Mouse (Mus musculus): Measurements from ENCODE around the gene Ipo7. TPM values are rescaled to one million over a fixed set of nuclear protein-coding genes. Genes with fewer than 3 reads are reported as not detected.
"Not testable (repeated sequence)": the region's sequence is repeated elsewhere in the genome, so short reads cannot be mapped to it uniquely, and the experiment has no call there.

The Ipo7 gene
- total RNA-seq, 1 experiment from 2014 or later: 103 TPM

GRCm38 (mm10) chr7:110014272-110014671, 3.8 kb upstream of the Ipo7 start:
- ATAC-seq (ENCODE audit: extremely low read depth, insufficient number of reproducible peaks, low FRiP score, poor library complexity, severe bottlenecking): no peak

- ATAC-seq (ENCODE audit: extremely low read depth, insufficient number of reproducible peaks, low FRiP score, poor library complexity, severe bottlenecking): 0 out of 2 replicates have a peak, but pooled peaks have one; percentile 4
These were observed 783 bp downstream of the Ipo7 start for GRCm38 (mm10) chr7:110018631-110019482.

GRCm38 (mm10) chr7:110023553-110023952, 5.5 kb downstream of the Ipo7 start:
- ATAC-seq (ENCODE audit: extremely low read depth, insufficient number of reproducible peaks, low FRiP score, poor library complexity, severe bottlenecking): no peak

GRCm38 (mm10) chr7:110026594-110026993, 8.5 kb downstream of the Ipo7 start:
- no peak for ATAC-seq (ENCODE audit: extremely low read depth, insufficient number of reproducible peaks, low FRiP score, poor library complexity, severe bottlenecking)

GRCm38 (mm10) chr7:110028826-110029225, 10.8 kb downstream of the Ipo7 start:
- ATAC-seq (ENCODE audit: extremely low read depth, insufficient number of reproducible peaks, low FRiP score, poor library complexity, severe bottlenecking): no peak

- ATAC-seq (ENCODE audit: extremely low read depth, insufficient number of reproducible peaks, low FRiP score, poor library complexity, severe bottlenecking): no peak
These were observed 12.3 kb downstream of the Ipo7 start for GRCm38 (mm10) chr7:110030342-110030741.

- ATAC-seq (ENCODE audit: extremely low read depth, insufficient number of reproducible peaks, low FRiP score, poor library complexity, severe bottlenecking): not testable (repeated sequence)
These were observed 39.6 kb downstream of the Ipo7 start for GRCm38 (mm10) chr7:110057723-110058122.

- no peak for ATAC-seq (ENCODE audit: extremely low read depth, insufficient number of reproducible peaks, low FRiP score, poor library complexity, severe bottlenecking)
These were observed 41.2 kb downstream of the Ipo7 start for GRCm38 (mm10) chr7:110059092-110059785.

GRCm38 (mm10) chr7:110060106-110060668, 42.1 kb downstream of the Ipo7 start:
- no peak for ATAC-seq (ENCODE audit: extremely low read depth, insufficient number of reproducible peaks, low FRiP score, poor library complexity, severe bottlenecking)

GRCm38 (mm10) chr7:110060669-110061198, 42.7 kb downstream of the Ipo7 start:
- ATAC-seq (ENCODE audit: extremely low read depth, insufficient number of reproducible peaks, low FRiP score, poor library complexity, severe bottlenecking): no peak

- ATAC-seq (ENCODE audit: extremely low read depth, insufficient number of reproducible peaks, low FRiP score, poor library complexity, severe bottlenecking): peak; percentile 95
These were observed 43.2 kb downstream of the Ipo7 start, which contains the start of gene Zfp143 for GRCm38 (mm10) chr7:110061199-110061751. TSS of gene Zfp143 (plus strand) at chr7:110061217.

- peak; percentile 8; the same call in 1 of the 2 replicates for ATAC-seq (ENCODE audit: extremely low read depth, insufficient number of reproducible peaks, low FRiP score, poor library complexity, severe bottlenecking)
These were observed 43.7 kb downstream of the Ipo7 start for GRCm38 (mm10) chr7:110061752-110062273.

GRCm38 (mm10) chr7:110063731-110064130, 45.7 kb downstream of the Ipo7 start:
- ATAC-seq (ENCODE audit: extremely low read depth, insufficient number of reproducible peaks, low FRiP score, poor library complexity, severe bottlenecking): no peak

GRCm38 (mm10) chr7:110069070-110069469, 51.0 kb downstream of the Ipo7 start:
- no peak for ATAC-seq (ENCODE audit: extremely low read depth, insufficient number of reproducible peaks, low FRiP score, poor library complexity, severe bottlenecking)

GRCm38 (mm10) chr7:110078168-110078567, 60.1 kb downstream of the Ipo7 start:
- no peak for ATAC-seq (ENCODE audit: extremely low read depth, insufficient number of reproducible peaks, low FRiP score, poor library complexity, severe bottlenecking)

GRCm38 (mm10) chr7:110083386-110084165, 65.5 kb downstream of the Ipo7 start:
- no peak for ATAC-seq (ENCODE audit: extremely low read depth, insufficient number of reproducible peaks, low FRiP score, poor library complexity, severe bottlenecking)

GRCm38 (mm10) chr7:110085217-110085616, 67.1 kb downstream of the Ipo7 start:
- ATAC-seq (ENCODE audit: extremely low read depth, insufficient number of reproducible peaks, low FRiP score, poor library complexity, severe bottlenecking): no peak

GRCm38 (mm10) chr7:110087914-110088313, 69.8 kb downstream of the Ipo7 start:
- ATAC-seq (ENCODE audit: extremely low read depth, insufficient number of reproducible peaks, low FRiP score, poor library complexity, severe bottlenecking): no peak

Measured in neutrophil, adult 5-6 weeks (primary cell).